Mouse (Mus musculus) cerebellum, adult 2 months (tissue): Measurements from ENCODE around the gene Trpm6.

Experiments used
- CTCF ChIP-seq: fragments of 200-500 bp; IDR thresholded peaks from 2 replicates; pipeline ENCODE4 v1.5.1; 2011; ENCODE audit warnings: low read depth, mild to moderate bottlenecking, control low read depth, low read length, moderate library complexity, borderline replicate concordance; ENCODE audit not compliant: insufficient read depth
- POLR2A ChIP-seq: fragments of 200-500 bp; IDR thresholded peaks from 2 replicates; pipeline ENCODE4 v1.6.1; 2011; ENCODE audit warnings: low read length, control low read depth, borderline replicate concordance; ENCODE audit not compliant: insufficient read depth

DNA sequence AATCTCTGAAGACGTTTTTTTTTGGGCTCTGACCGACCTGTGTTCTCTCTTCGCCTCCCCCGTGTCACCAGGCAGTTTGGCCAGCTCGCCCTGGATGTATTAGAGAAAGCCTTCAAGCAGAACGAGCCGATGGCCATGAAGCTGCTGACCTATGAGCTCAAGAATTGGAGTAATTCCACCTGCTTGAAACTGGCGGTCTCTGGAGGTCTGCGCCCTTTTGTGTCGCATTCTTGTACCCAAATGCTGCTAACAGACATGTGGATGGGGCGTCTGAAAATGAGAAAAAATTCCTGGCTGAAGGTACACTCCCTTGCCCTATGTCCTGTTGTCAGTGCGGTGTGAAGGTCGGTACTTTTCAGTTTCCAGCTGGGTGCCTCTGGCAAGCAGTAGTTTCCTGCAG lies 65.4 kb downstream of the Trpm6 start:
- TF ChIP-seq CTCF: no peak
- no peak for TF ChIP-seq POLR2A
